Mouse (Mus musculus): ENCODE data around the gene Slc39a11. TPM values are rescaled to one million over a fixed set of nuclear protein-coding genes. Genes with fewer than 3 reads are reported as not detected.

Gene Slc39a11
- polyA plus RNA-seq, 1 experiment from 2014 or later: 15.1 TPM

- Histone ChIP-seq H3K36me3 (ENCODE audit: insufficient read depth, low read length) (no peaks in the 10 kb centered on the region), H3K27me3 (replicated peaks; ENCODE audit: insufficient read depth, low read length) (peaks cover 10% of the 10 kb centered on the region), H3K4me2 (replicated peaks; ENCODE audit: low read depth, low read length) (no peak overlapping the region), H3K9ac (replicated peaks; ENCODE audit: low read depth) (no peak overlapping the region), H3K4me1 (ENCODE audit: insufficient read depth, low read depth, low read length) (peaks cover 14% of the 10 kb centered on the region; the same call in 1 of the 2 replicates), H3K27ac (ENCODE audit: low read length) (no peak overlapping the region), H3K9me3 (ENCODE audit: low read length) (no peaks in the 10 kb centered on the region), H3K4me3 (ENCODE audit: low read depth, low read length) (no peak overlapping the region)
- TF ChIP-seq EP300 (IDR thresholded peaks at IDR 0.05) (no peak), CTCF (IDR thresholded peaks at IDR 0.05) (peak; percentile 64)
- ATAC-seq: no peak
- 40% methylated on average over 14 of the region's 14 CpGs for WGBS
- DNase-seq (ENCODE audit: low spot score): peak; percentile 73
These were observed 32.6 kb downstream of the Slc39a11 start for GRCm38 (mm10) chr11:113617132-113617911.

- Histone ChIP-seq H3K9ac (replicated peaks; ENCODE audit: low read depth) (no peak overlapping the region), H3K4me1 (ENCODE audit: insufficient read depth, low read depth, low read length) (peaks cover 10% of the 10 kb centered on the region; the same call in 1 of the 2 replicates), H3K4me3 (ENCODE audit: low read depth, low read length) (no peak overlapping the region), H3K27me3 (replicated peaks; ENCODE audit: insufficient read depth, low read length) (peaks cover 4% of the 10 kb centered on the region; the same call in 1 of the 2 replicates), H3K36me3 (ENCODE audit: insufficient read depth, low read length) (no peaks in the 10 kb centered on the region), H3K27ac (ENCODE audit: low read length) (no peak overlapping the region), H3K4me2 (replicated peaks; ENCODE audit: low read depth, low read length) (no peak overlapping the region), H3K9me3 (ENCODE audit: low read length) (no peaks in the 10 kb centered on the region)
- DNase-seq (ENCODE audit: low spot score) (no peak), ATAC-seq (no peak)
- TF ChIP-seq CTCF (IDR thresholded peaks at IDR 0.05) (no peak), EP300 (IDR thresholded peaks at IDR 0.05) (no peak)
- WGBS: 59% methylated on average over 6 of the region's 6 CpGs
These were observed 35.4 kb downstream of the Slc39a11 start for GRCm38 (mm10) chr11:113614476-113614875.

- H3K4me2 ChIP-seq (replicated peaks; ENCODE audit: low read depth, low read length): peak overlapping the region; percentile 38
- no peak overlapping the region for H3K9ac ChIP-seq (replicated peaks; ENCODE audit: low read depth)
- no peak for TF ChIP-seq EP300 (IDR thresholded peaks at IDR 0.05)
- peak; percentile 79 for TF ChIP-seq CTCF (IDR thresholded peaks at IDR 0.05)
- WGBS: 16% methylated on average over 24 of the region's 24 CpGs
- peak; percentile 86 for ATAC-seq
- H3K4me3 ChIP-seq (ENCODE audit: low read depth, low read length): 0 out of 2 replicates have a peak overlapping the region, but pooled peaks have one; percentile 3
- H3K9me3 ChIP-seq (ENCODE audit: low read length): no peaks in the 10 kb centered on the region
- no peaks in the 10 kb centered on the region; the same call in 1 of the 2 replicates for H3K4me1 ChIP-seq (ENCODE audit: insufficient read depth, low read depth, low read length)
- no peaks in the 10 kb centered on the region for H3K27me3 ChIP-seq (replicated peaks; ENCODE audit: insufficient read depth, low read length)
- peak; percentile 79 for DNase-seq (ENCODE audit: low spot score)
- no peaks in the 10 kb centered on the region for H3K36me3 ChIP-seq (ENCODE audit: insufficient read depth, low read length)
- peak overlapping the region; percentile 11; the same call in 1 of the 2 replicates for H3K27ac ChIP-seq (ENCODE audit: low read length)
These were observed 37.9 kb downstream of the Slc39a11 start for GRCm38 (mm10) chr11:113611664-113612611.

GRCm38 (mm10) chr11:113611112-113611646 lies 38.7 kb downstream of the Slc39a11 start:
- H3K9ac ChIP-seq (replicated peaks; ENCODE audit: low read depth): no peak overlapping the region
- DNase-seq (ENCODE audit: low spot score) (no peak), ATAC-seq (no peak)
- no peaks in the 10 kb centered on the region for H3K27me3 ChIP-seq (replicated peaks; ENCODE audit: insufficient read depth, low read length)
- no peaks in the 10 kb centered on the region; the same call in 1 of the 2 replicates for H3K4me1 ChIP-seq (ENCODE audit: insufficient read depth, low read depth, low read length)
- H3K9me3 ChIP-seq (ENCODE audit: low read length): no peaks in the 10 kb centered on the region
- TF ChIP-seq CTCF (IDR thresholded peaks at IDR 0.05) (no peak), EP300 (IDR thresholded peaks at IDR 0.05) (no peak)
- H3K36me3 ChIP-seq (ENCODE audit: insufficient read depth, low read length): no peaks in the 10 kb centered on the region
- no peak overlapping the region for H3K4me3 ChIP-seq (ENCODE audit: low read depth, low read length)
- H3K4me2 ChIP-seq (replicated peaks; ENCODE audit: low read depth, low read length): no peak overlapping the region; the same call in 1 of the 2 replicates
- 45% methylated on average over 10 of the region's 10 CpGs for WGBS
- H3K27ac ChIP-seq (ENCODE audit: low read length): no peak overlapping the region

GRCm38 (mm10) chr11:113610266-113610665 lies 39.6 kb downstream of the Slc39a11 start:
- WGBS: 42% methylated on average over 5 of the region's 5 CpGs
- DNase-seq (ENCODE audit: low spot score) (no peak), ATAC-seq (no peak)
- H3K9ac ChIP-seq (replicated peaks; ENCODE audit: low read depth): no peak overlapping the region
- H3K4me3 ChIP-seq (ENCODE audit: low read depth, low read length): no peak overlapping the region
- H3K27ac ChIP-seq (ENCODE audit: low read length): no peak overlapping the region
- no peaks in the 10 kb centered on the region for H3K36me3 ChIP-seq (ENCODE audit: insufficient read depth, low read length)
- no peak for TF ChIP-seq EP300 (IDR thresholded peaks at IDR 0.05)
- TF ChIP-seq CTCF (IDR thresholded peaks at IDR 0.05): no peak
- H3K4me2 ChIP-seq (replicated peaks; ENCODE audit: low read depth, low read length): no peak overlapping the region
- no peaks in the 10 kb centered on the region; the same call in 1 of the 2 replicates for H3K4me1 ChIP-seq (ENCODE audit: insufficient read depth, low read depth, low read length)
- no peaks in the 10 kb centered on the region for H3K9me3 ChIP-seq (ENCODE audit: low read length)
- no peaks in the 10 kb centered on the region for H3K27me3 ChIP-seq (replicated peaks; ENCODE audit: insufficient read depth, low read length)

Measured in lung, postnatal 0 days (tissue).